Comparison of ENCODE assay signal across 10 mouse cellular contexts in genomic region chr9:121299976-121300570, GRCm38 (mm10). TPM values are rescaled to one million over a fixed set of nuclear protein-coding genes. Genes with fewer than 3 reads are reported as not detected.
DNase-seq lines count a peak whose midpoint lies in the region; ATAC-seq and TF ChIP-seq lines count a peak whose summit lies in the region.
"Had no signal": no experiment of that assay in that cellular context is flagged by ENCODE, and none has a peak within 500 bp of the region (broad histone marks: within the 10 kb centered on the region; RNA-seq: fewer than 3 reads in every experiment).

No protein-coding gene starts in this region.

- peak in 1 of 2 experiments; percentile 42 for DNase-seq in heart, adult 2 months
- DNase-seq in heart, adult 9 months (ENCODE audit: low spot score in 2 of 2), result no peak
- peak; percentile 73 for DNase-seq in embryo, embryonic 10.5 days (ENCODE audit: low spot score)
- no peak for DNase-seq in midbrain, postnatal 0 days (ENCODE audit: low spot score)
- DNase-seq in kidney, postnatal 14 days, result no peak
- no peak for DNase-seq in adrenal gland, postnatal 36 days
- DNase-seq in spleen, postnatal 14 days (ENCODE audit: low spot score in 2 of 2), result no peak
- DNase-seq: gastrocnemius, postnatal 10 days; left cerebral cortex, postnatal 4 days had no signal

- intact Hi-C loops in heart, adult 2 months (cut with DNase I), result loop anchor here (2.0 to 5.0 kb wide), 3 partner anchors 32 to 71 kb away; no protein-coding TSS in a partner anchor

- H3K79me2 ChIP-seq in heart, adult 2 months (replicated peaks; ENCODE audit: control insufficient read depth, insufficient read depth, low read length), result peaks cover 4% of the 10 kb centered on the region; the same call in 1 of the 2 replicates

- peaks cover 42% of the 10 kb centered on the region for H3K4me1 ChIP-seq in heart, adult 2 months (ENCODE audit: control insufficient read depth, insufficient read depth, low read length)
- H3K4me1 ChIP-seq in hindbrain, embryonic 12.5 days, result peaks cover 56% of the 10 kb centered on the region
- H3K4me1 ChIP-seq in midbrain, postnatal 0 days (ENCODE audit: insufficient read depth, low read length), result peaks cover 34% of the 10 kb centered on the region

- peaks cover 4% of the 10 kb centered on the region for H3K36me3 ChIP-seq in heart, adult 2 months (ENCODE audit: control insufficient read depth, insufficient read depth, low read length)
- H3K36me3 ChIP-seq in hindbrain, embryonic 12.5 days, result no peaks in the 10 kb centered on the region
- H3K36me3 ChIP-seq in midbrain, postnatal 0 days (ENCODE audit: insufficient read depth, low read length), result no peaks in the 10 kb centered on the region

- TF ChIP-seq EP300 in heart, adult 2 months (IDR thresholded peaks at IDR 0.05; ENCODE audit: insufficient read depth, low read depth, low read length), result no peak

- 0 out of 2 replicates have a peak overlapping the region, but pooled peaks have one; percentile 63 for H3K9ac ChIP-seq in heart, adult 2 months (ENCODE audit: low read depth, low read length)
- peak overlapping the region; percentile 95 for H3K9ac ChIP-seq in hindbrain, embryonic 12.5 days
- H3K9ac ChIP-seq in midbrain, postnatal 0 days (replicated peaks; ENCODE audit: low read length, poor library complexity, severe bottlenecking), result no peak overlapping the region; the same call in 1 of the 2 replicates

- 0 out of 2 replicates have a peak, but pooled peaks have one; percentile 6 for TF ChIP-seq CTCF in heart, adult 2 months (IDR thresholded peaks at IDR 0.05)
- TF ChIP-seq CTCF in midbrain, postnatal 0 days (IDR thresholded peaks at IDR 0.05), result no peak

- no peak for ATAC-seq in hindbrain, embryonic 12.5 days (ENCODE audit: low FRiP score)
- ATAC-seq in midbrain, postnatal 0 days (ENCODE audit: low FRiP score), result no peak

- peak overlapping the region; percentile 88 for H3K4me2 ChIP-seq in hindbrain, embryonic 12.5 days (replicated peaks)
- peak overlapping the region; percentile 96 for H3K4me2 ChIP-seq in midbrain, postnatal 0 days (ENCODE audit: low read depth, low read length, poor library complexity, severe bottlenecking)

- no peaks in the 10 kb centered on the region for H3K9me3 ChIP-seq in hindbrain, embryonic 12.5 days (replicated peaks)
- H3K9me3 ChIP-seq in midbrain, postnatal 0 days (ENCODE audit: low read length), result no peaks in the 10 kb centered on the region

- no peaks in the 10 kb centered on the region for H3K27me3 ChIP-seq in heart, adult 2 months (ENCODE audit: control insufficient read depth, insufficient read depth, low read length)
- H3K27me3 ChIP-seq in hindbrain, embryonic 12.5 days, result 0 out of 2 replicates have a peak, but pooled peaks cover 5% of the 10 kb centered on the region
- H3K27me3 ChIP-seq in midbrain, postnatal 0 days (ENCODE audit: insufficient read depth, low read length), result no peaks in the 10 kb centered on the region

- H3K27ac ChIP-seq in heart, adult 2 months, result peak overlapping the region; percentile 98
- peak overlapping the region; percentile 58; the same call in 1 of the 2 replicates for H3K27ac ChIP-seq in hindbrain, embryonic 12.5 days
- H3K27ac ChIP-seq in midbrain, postnatal 0 days (ENCODE audit: low read depth, low read length), result no peak overlapping the region

- H3K4me3 ChIP-seq in heart, adult 2 months, result peak overlapping the region; percentile 94
- H3K4me3 ChIP-seq in hindbrain, embryonic 12.5 days, result peak overlapping the region; percentile 87
- peak overlapping the region; percentile 24 for H3K4me3 ChIP-seq in midbrain, postnatal 0 days (ENCODE audit: low read depth, low read length)

- WGBS in heart, adult 2 months, result 44% methylated on average over 19 of the region's 19 CpGs
- 22% methylated on average over 19 of the region's 19 CpGs for WGBS in hindbrain, embryonic 12.5 days
- WGBS in midbrain, postnatal 0 days, result 25% methylated on average over 19 of the region's 19 CpGs

- no peak for TF ChIP-seq POLR2A in heart, adult 2 months (IDR thresholded peaks at IDR 0.05; ENCODE audit: insufficient read depth, low read depth, low read length)

RNA-seq across cellular contexts. Expression of gene Trak1, which starts 2.8 kb away (rescaled TPM):
- 100 to 1,000 TPM; 276 to 302 TPM for total RNA-seq in heart, adult 2 months (2021)
- 170 and 204 TPM in 2 replicates for polyA plus RNA-seq in heart, adult 2 months (2012; rRNA removed)
- 38.8 and 41.6 TPM in 2 replicates for polyA plus RNA-seq in hindbrain, embryonic 12.5 days (2016; fragmentation: Nextera tagmentation; extraction: Ambion mirVana)
- total RNA-seq in midbrain, postnatal 0 days (2014; rRNA removed), result 107 and 154 TPM in 2 replicates
- 58.7 and 61.6 TPM in 2 replicates for polyA plus RNA-seq in midbrain, postnatal 0 days (2015; fragmentation: Nextera tagmentation; extraction: Ambion mirVana)
- total RNA-seq in adrenal gland, postnatal 36 days (2021), result 10 to 100 TPM; 68.0 to 75.3 TPM

RNA-seq across cellular contexts. Expression of gene Ulk4, which starts 23.1 kb away (rescaled TPM):
- under 1 TPM; 0.18 to 0.30 TPM for total RNA-seq in heart, adult 2 months (2021)
- 0.47 and 2.3 TPM in 2 replicates for polyA plus RNA-seq in heart, adult 2 months (2012; rRNA removed)
- polyA plus RNA-seq in hindbrain, embryonic 12.5 days (2016; fragmentation: Nextera tagmentation; extraction: Ambion mirVana), result 147 and 164 TPM in 2 replicates
- total RNA-seq in midbrain, postnatal 0 days (2014; rRNA removed), result 8.1 and 8.6 TPM in 2 replicates
- 68.0 and 80.0 TPM in 2 replicates for polyA plus RNA-seq in midbrain, postnatal 0 days (2015; fragmentation: Nextera tagmentation; extraction: Ambion mirVana)
- total RNA-seq in adrenal gland, postnatal 36 days (2021), result 1 to 10 TPM; 1.7 to 1.9 TPM

Comparison
In these comparisons a context has a peak if more than half of its experiments do, and no peak if none do; other contexts are left out.
1. H3K4me3 ChIP-seq: peak in every context shown above with its lines; median percentile 94 in heart, adult 2 months; 87 in hindbrain, embryonic 12.5 days; 24 in midbrain, postnatal 0 days.